Mouse (Mus musculus): ENCODE measurements at regions not wholly inside any gene's neighbourhood (a gene's known extent, or its start where the extent isn't known, plus 50 kb on each side); places are given as distances from the start of the nearest gene placed in this dataset.

- H3K27me3 ChIP-seq (ENCODE audit: control insufficient read depth, insufficient read depth, low read length): no peaks in the 10 kb centered on the region
- H3K27ac ChIP-seq (replicated peaks; ENCODE audit: low read depth, low read length): no peak overlapping the region
- no peaks in the 10 kb centered on the region for H3K36me3 ChIP-seq (ENCODE audit: control insufficient read depth, insufficient read depth, low read length)
- no peak overlapping the region for H3K9ac ChIP-seq (replicated peaks; ENCODE audit: low read length)
- H3K9me3 ChIP-seq (ENCODE audit: control insufficient read depth, low read length): no peaks in the 10 kb centered on the region
- H3K4me1 ChIP-seq (ENCODE audit: control insufficient read depth, insufficient read depth, low read length): peaks cover 6% of the 10 kb centered on the region; the same call in 1 of the 2 replicates
- no peak for DNase-seq
- H3K4me3 ChIP-seq (replicated peaks; ENCODE audit: low read depth, low read length): no peak overlapping the region
- H3K4me2 ChIP-seq (ENCODE audit: low read length): no peak overlapping the region
- ATAC-seq (ENCODE audit: low FRiP score, low TSS enrichment): no peak
These were observed 378.5 kb upstream of the Meis2 start for GRCm38 (mm10) chr2:116444163-116444562.

- ATAC-seq (ENCODE audit: low FRiP score, low TSS enrichment) (no peak), DNase-seq (peak; percentile 19)
- no peak overlapping the region for H3K4me3 ChIP-seq (replicated peaks; ENCODE audit: low read depth, low read length)
- H3K4me2 ChIP-seq (ENCODE audit: low read length): no peak overlapping the region
- WGBS: 22% methylated on average over 2 of the region's 2 CpGs
- H3K36me3 ChIP-seq (ENCODE audit: control insufficient read depth, insufficient read depth, low read length): no peaks in the 10 kb centered on the region
- H3K27me3 ChIP-seq (ENCODE audit: control insufficient read depth, insufficient read depth, low read length): no peaks in the 10 kb centered on the region
- no peak overlapping the region for H3K27ac ChIP-seq (replicated peaks; ENCODE audit: low read depth, low read length)
- H3K4me1 ChIP-seq (ENCODE audit: control insufficient read depth, insufficient read depth, low read length): peaks cover 6% of the 10 kb centered on the region; the same call in 1 of the 2 replicates
- H3K9me3 ChIP-seq (ENCODE audit: control insufficient read depth, low read length): no peaks in the 10 kb centered on the region
- no peak overlapping the region for H3K9ac ChIP-seq (replicated peaks; ENCODE audit: low read length)
These were observed 374.6 kb upstream of the Meis2 start for GRCm38 (mm10) chr2:116440252-116440651.

- H3K4me2 ChIP-seq (ENCODE audit: low read length): no peak overlapping the region
- no peaks in the 10 kb centered on the region for H3K9me3 ChIP-seq (ENCODE audit: control insufficient read depth, low read length)
- H3K36me3 ChIP-seq (ENCODE audit: control insufficient read depth, insufficient read depth, low read length): no peaks in the 10 kb centered on the region
- no peak overlapping the region for H3K9ac ChIP-seq (replicated peaks; ENCODE audit: low read length)
- no peaks in the 10 kb centered on the region for H3K4me1 ChIP-seq (ENCODE audit: control insufficient read depth, insufficient read depth, low read length)
- no peak overlapping the region for H3K27ac ChIP-seq (replicated peaks; ENCODE audit: low read depth, low read length)
- no peak for DNase-seq
- H3K4me3 ChIP-seq (replicated peaks; ENCODE audit: low read depth, low read length): no peak overlapping the region
- no peak for ATAC-seq (ENCODE audit: low FRiP score, low TSS enrichment)
- no peaks in the 10 kb centered on the region for H3K27me3 ChIP-seq (ENCODE audit: control insufficient read depth, insufficient read depth, low read length)
These were observed 367.8 kb upstream of the Meis2 start for GRCm38 (mm10) chr2:116433481-116433880.

- Histone ChIP-seq H3K9me3 (ENCODE audit: control insufficient read depth, low read length) (no peaks in the 10 kb centered on the region), H3K4me3 (replicated peaks; ENCODE audit: low read depth, low read length) (no peak overlapping the region), H3K9ac (replicated peaks; ENCODE audit: low read length) (no peak overlapping the region), H3K4me2 (ENCODE audit: low read length) (no peak overlapping the region), H3K27ac (replicated peaks; ENCODE audit: low read depth, low read length) (no peak overlapping the region), H3K4me1 (ENCODE audit: control insufficient read depth, insufficient read depth, low read length) (no peaks in the 10 kb centered on the region), H3K27me3 (ENCODE audit: control insufficient read depth, insufficient read depth, low read length) (no peaks in the 10 kb centered on the region), H3K36me3 (ENCODE audit: control insufficient read depth, insufficient read depth, low read length) (no peaks in the 10 kb centered on the region)
- DNase-seq (no peak), ATAC-seq (ENCODE audit: low FRiP score, low TSS enrichment) (no peak)
- WGBS: 92% methylated on average over 8 of the region's 8 CpGs
These were observed 358.5 kb upstream of the Meis2 start for GRCm38 (mm10) chr2:116424131-116424530.

GRCm38 (mm10) chr2:116417428-116418195, 352.0 kb upstream of the Meis2 start:
- 83% methylated on average over 13 of the region's 13 CpGs for WGBS

GRCm38 (mm10) chr2:116415742-116416141, 350.1 kb upstream of the Meis2 start:
- H3K9ac ChIP-seq (replicated peaks; ENCODE audit: low read length): no peak overlapping the region
- WGBS: 20% methylated on average over 1 of the region's 1 CpGs
- no peaks in the 10 kb centered on the region for H3K9me3 ChIP-seq (ENCODE audit: control insufficient read depth, low read length)
- DNase-seq: peak; percentile 41
- H3K27ac ChIP-seq (replicated peaks; ENCODE audit: low read depth, low read length): no peak overlapping the region
- no peak for ATAC-seq (ENCODE audit: low FRiP score, low TSS enrichment)
- no peaks in the 10 kb centered on the region for H3K36me3 ChIP-seq (ENCODE audit: control insufficient read depth, insufficient read depth, low read length)
- no peak overlapping the region for H3K4me3 ChIP-seq (replicated peaks; ENCODE audit: low read depth, low read length)
- H3K4me2 ChIP-seq (ENCODE audit: low read length): no peak overlapping the region
- no peaks in the 10 kb centered on the region for H3K27me3 ChIP-seq (ENCODE audit: control insufficient read depth, insufficient read depth, low read length)
- H3K4me1 ChIP-seq (ENCODE audit: control insufficient read depth, insufficient read depth, low read length): no peaks in the 10 kb centered on the region

More at GRCm38 (mm10) chr2:116417428-116418195, 352.0 kb upstream of the Meis2 start:
- H3K4me3 ChIP-seq (replicated peaks; ENCODE audit: low read depth, low read length): no peak overlapping the region
- no peak overlapping the region for H3K4me2 ChIP-seq (ENCODE audit: low read length)
- ATAC-seq (ENCODE audit: low FRiP score, low TSS enrichment): no peak
- H3K9ac ChIP-seq (replicated peaks; ENCODE audit: low read length): no peak overlapping the region
- no peaks in the 10 kb centered on the region for H3K27me3 ChIP-seq (ENCODE audit: control insufficient read depth, insufficient read depth, low read length)
- H3K27ac ChIP-seq (replicated peaks; ENCODE audit: low read depth, low read length): no peak overlapping the region
- DNase-seq: no peak
- no peaks in the 10 kb centered on the region for H3K36me3 ChIP-seq (ENCODE audit: control insufficient read depth, insufficient read depth, low read length)
- H3K4me1 ChIP-seq (ENCODE audit: control insufficient read depth, insufficient read depth, low read length): no peaks in the 10 kb centered on the region
- H3K9me3 ChIP-seq (ENCODE audit: control insufficient read depth, low read length): no peaks in the 10 kb centered on the region

- Histone ChIP-seq H3K9me3 (ENCODE audit: control insufficient read depth, low read length) (no peaks in the 10 kb centered on the region), H3K4me1 (ENCODE audit: control insufficient read depth, insufficient read depth, low read length) (no peaks in the 10 kb centered on the region), H3K4me3 (replicated peaks; ENCODE audit: low read depth, low read length) (no peak overlapping the region), H3K4me2 (ENCODE audit: low read length) (no peak overlapping the region), H3K9ac (replicated peaks; ENCODE audit: low read length) (no peak overlapping the region), H3K36me3 (ENCODE audit: control insufficient read depth, insufficient read depth, low read length) (no peaks in the 10 kb centered on the region), H3K27ac (replicated peaks; ENCODE audit: low read depth, low read length) (no peak overlapping the region), H3K27me3 (ENCODE audit: control insufficient read depth, insufficient read depth, low read length) (no peaks in the 10 kb centered on the region)
- no peak for DNase-seq
- no peak for ATAC-seq (ENCODE audit: low FRiP score, low TSS enrichment)
- WGBS: 73% methylated on average over 1 of the region's 1 CpGs
These were observed 336.5 kb upstream of the Meis2 start for GRCm38 (mm10) chr2:116402113-116402512.

GRCm38 (mm10) chr2:116399966-116400365, 334.3 kb upstream of the Meis2 start:
- ATAC-seq (ENCODE audit: low FRiP score, low TSS enrichment) (no peak), DNase-seq (no peak)
- Histone ChIP-seq H3K9me3 (ENCODE audit: control insufficient read depth, low read length) (no peaks in the 10 kb centered on the region), H3K4me2 (ENCODE audit: low read length) (no peak overlapping the region), H3K27me3 (ENCODE audit: control insufficient read depth, insufficient read depth, low read length) (no peaks in the 10 kb centered on the region), H3K36me3 (ENCODE audit: control insufficient read depth, insufficient read depth, low read length) (no peaks in the 10 kb centered on the region), H3K9ac (replicated peaks; ENCODE audit: low read length) (no peak overlapping the region), H3K4me3 (replicated peaks; ENCODE audit: low read depth, low read length) (no peak overlapping the region), H3K27ac (replicated peaks; ENCODE audit: low read depth, low read length) (no peak overlapping the region), H3K4me1 (ENCODE audit: control insufficient read depth, insufficient read depth, low read length) (no peaks in the 10 kb centered on the region)
- WGBS: 61% methylated on average over 1 of the region's 1 CpGs

GRCm38 (mm10) chr2:116368811-116369210, 303.2 kb upstream of the Meis2 start:
- no peaks in the 10 kb centered on the region for H3K36me3 ChIP-seq (ENCODE audit: control insufficient read depth, insufficient read depth, low read length)
- H3K4me1 ChIP-seq (ENCODE audit: control insufficient read depth, insufficient read depth, low read length): no peaks in the 10 kb centered on the region
- ATAC-seq (ENCODE audit: low FRiP score, low TSS enrichment) (no peak), DNase-seq (no peak)
- no peak overlapping the region for H3K4me3 ChIP-seq (replicated peaks; ENCODE audit: low read depth, low read length)
- 88% methylated on average over 3 of the region's 3 CpGs for WGBS
- H3K27ac ChIP-seq (replicated peaks; ENCODE audit: low read depth, low read length): no peak overlapping the region
- no peak overlapping the region for H3K4me2 ChIP-seq (ENCODE audit: low read length)
- no peaks in the 10 kb centered on the region for H3K27me3 ChIP-seq (ENCODE audit: control insufficient read depth, insufficient read depth, low read length)
- no peaks in the 10 kb centered on the region for H3K9me3 ChIP-seq (ENCODE audit: control insufficient read depth, low read length)
- H3K9ac ChIP-seq (replicated peaks; ENCODE audit: low read length): no peak overlapping the region

All from midbrain, embryonic 14.5 days (tissue).